Mouse (Mus musculus): ENCODE data around the gene Bbs2. TPM values are rescaled to one million over a fixed set of nuclear protein-coding genes. Genes with fewer than 3 reads are reported as not detected.
"Not testable (repeated sequence)": the region's sequence is repeated elsewhere in the genome, so short reads cannot be mapped to it uniquely, and the experiment has no call there.

The Bbs2 gene
- polyA plus RNA-seq (2017; shearing (Covaris generic)), result 1 to 10 TPM; 1.6 to 9.5 (median 5.9) TPM

- peak; percentile 99 for ATAC-seq
Observed at GRCm38 (mm10) chr8:94098081-94098974, at the start of gene Bbs2. TSS of gene Bbs2 (minus strand) at chr8:94098928.

DNA sequence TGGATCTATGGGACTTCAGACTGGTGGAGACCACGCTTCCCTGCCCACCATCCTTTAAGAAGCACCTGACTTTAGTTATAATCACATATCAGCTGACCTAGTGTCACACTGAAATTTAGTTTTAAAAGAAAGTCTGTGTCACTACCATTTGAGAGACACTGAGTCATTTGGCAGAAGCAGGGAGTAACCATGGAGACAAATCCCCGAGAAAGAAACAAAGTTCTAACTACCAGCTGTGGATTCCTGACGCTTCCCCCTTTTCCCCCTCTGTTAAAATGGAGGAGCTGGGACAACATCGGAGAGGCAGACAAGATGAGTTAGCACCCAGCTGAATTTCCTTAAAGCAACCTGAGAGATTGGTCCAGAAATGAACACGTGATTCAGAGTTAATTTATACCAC lies 49.5 kb upstream of the Bbs2 start:
- no peak for ATAC-seq

DNA sequence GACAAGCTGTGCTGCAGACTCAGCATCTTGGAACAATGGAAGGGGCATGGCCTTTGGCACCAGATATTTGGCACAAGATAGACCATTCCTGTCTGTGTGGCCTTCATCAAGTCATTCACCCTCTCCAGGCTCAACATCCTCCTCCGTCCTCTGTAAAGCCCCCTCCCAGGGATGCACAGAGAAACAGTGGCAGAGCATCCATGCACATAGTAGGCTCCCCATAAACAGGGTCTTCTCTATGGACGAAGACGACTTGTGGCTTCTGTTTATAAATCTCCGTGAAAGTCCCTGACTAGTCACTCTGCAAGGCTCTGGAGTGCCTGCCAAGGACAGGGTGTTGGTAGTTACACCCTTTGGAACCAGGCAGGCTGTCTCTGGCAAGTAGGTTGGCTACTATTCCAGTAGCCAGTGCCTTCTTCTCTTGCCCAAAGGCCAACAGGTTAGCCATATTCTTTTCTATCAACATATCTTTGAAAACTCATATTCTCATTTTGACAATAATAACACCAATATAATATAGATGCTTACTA lies 41.6 kb upstream of the Bbs2 start:
- ATAC-seq, result no peak

- no peak for ATAC-seq
Observed at GRCm38 (mm10) chr8:94136933-94137332, 38.2 kb upstream of the Bbs2 start, which contains the start of gene Mt4. TSS of gene Mt4 (plus strand) at chr8:94137197.

DNA sequence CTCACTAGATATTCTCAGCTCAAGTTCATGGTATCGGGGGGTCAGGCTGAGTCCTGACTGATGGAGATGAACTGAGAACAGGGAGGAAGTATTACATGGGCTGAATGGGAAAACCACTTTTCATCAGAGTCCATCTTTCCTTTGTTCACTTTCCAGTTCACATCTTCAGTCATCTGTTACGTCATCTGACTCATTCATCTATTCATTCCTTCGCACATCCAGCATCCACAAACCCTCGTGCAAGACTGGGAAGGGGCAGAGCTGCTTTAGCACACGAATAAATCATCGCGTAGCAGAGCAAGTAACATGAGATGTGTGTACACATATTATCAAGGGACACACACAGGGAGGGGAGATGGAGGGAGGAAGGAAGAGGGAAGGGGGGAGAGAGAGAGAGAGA lies 37.5 kb upstream of the Bbs2 start:
- ATAC-seq, result no peak

DNA sequence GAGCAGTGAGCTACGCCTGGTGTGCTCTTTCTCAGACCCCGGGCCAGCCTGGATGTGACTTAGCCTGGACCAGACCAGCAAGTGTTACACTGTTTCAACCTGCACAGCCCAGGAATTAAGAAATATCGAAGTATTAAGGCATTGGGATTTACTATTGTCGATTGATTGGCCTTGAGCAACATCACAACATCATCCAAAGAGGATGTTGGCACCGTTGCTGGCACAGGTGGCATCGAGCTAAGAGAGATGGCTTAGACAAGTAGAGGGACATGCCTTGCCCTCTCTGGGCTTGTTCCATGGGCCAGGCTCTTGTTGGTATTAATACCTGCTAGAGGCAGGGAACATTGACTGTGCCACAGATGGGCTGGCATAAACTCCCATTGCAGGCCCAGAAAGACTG lies 36.8 kb upstream of the Bbs2 start:
- no peak for ATAC-seq

DNA sequence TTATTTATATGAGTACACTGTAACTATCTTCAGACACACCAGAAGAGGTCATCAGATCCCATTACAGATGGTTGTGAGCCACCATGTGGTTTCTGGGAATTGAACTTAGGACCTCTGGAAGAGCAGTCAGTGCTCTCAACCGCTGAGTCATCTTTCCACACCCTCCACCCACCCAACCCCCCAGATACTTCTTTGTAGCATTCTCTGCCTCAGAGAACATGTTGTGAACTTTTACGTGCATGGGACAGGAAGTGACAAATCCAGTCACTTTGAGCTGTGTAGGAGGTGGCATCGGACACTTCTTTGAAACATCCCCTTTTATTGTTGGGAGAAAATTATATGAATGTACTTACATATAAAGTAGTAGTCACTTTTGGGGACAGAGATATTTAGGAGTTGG lies 35.9 kb upstream of the Bbs2 start:
- not testable (repeated sequence) for ATAC-seq

DNA sequence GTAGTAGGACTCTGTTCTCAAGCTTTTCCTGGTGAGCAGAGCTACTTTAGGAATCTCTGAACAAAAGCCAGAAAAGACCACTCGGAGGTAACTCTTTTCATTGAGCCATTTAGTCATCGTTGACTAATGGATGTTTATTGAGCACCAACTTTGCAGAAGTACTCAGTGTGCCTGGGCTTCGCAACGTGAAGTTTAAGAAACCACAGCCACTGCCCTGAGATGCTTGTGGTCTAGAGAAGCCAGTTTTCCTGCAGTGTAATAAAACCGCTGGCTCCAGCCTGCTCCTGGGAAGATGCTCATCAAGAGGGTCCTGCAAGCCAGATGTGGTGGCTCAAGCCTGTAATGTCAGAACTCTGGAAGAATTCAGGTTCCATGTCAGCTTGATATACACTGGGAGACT lies 33.4 kb upstream of the Bbs2 start:
- no peak for ATAC-seq

DNA sequence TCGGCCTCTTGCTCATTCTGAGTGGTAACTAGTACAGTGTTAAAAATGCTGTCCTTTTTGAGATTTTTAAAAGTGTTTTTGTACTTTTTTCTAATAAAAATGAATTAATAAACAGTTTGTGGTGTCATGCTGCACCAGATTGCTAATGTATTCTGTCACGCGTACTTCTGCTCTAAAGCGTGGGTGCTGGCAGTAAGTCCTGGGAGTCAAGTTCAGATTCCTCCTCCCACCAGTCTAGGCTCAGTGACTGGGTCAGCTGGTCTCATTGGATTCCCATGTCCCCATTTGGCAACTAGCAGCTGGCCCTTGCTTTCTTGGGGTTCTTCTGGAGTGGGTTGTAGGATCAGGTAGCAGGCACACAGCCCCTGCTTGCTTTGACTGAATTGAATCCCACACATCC lies 31.4 kb upstream of the Bbs2 start:
- no peak for ATAC-seq

GRCm38 (mm10) chr8:94129133-94129789 lies 30.5 kb upstream of the Bbs2 start:
- ATAC-seq, result no peak

GRCm38 (mm10) chr8:94127711-94128110 lies 29.0 kb upstream of the Bbs2 start:
- ATAC-seq, result no peak

- ATAC-seq, result no peak
Observed at GRCm38 (mm10) chr8:94122711-94123468, 24.2 kb upstream of the Bbs2 start.

- no peak for ATAC-seq
Observed at GRCm38 (mm10) chr8:94121625-94122024, 22.9 kb upstream of the Bbs2 start.

- no peak for ATAC-seq
Observed at GRCm38 (mm10) chr8:94118776-94119430, 20.2 kb upstream of the Bbs2 start.

DNA sequence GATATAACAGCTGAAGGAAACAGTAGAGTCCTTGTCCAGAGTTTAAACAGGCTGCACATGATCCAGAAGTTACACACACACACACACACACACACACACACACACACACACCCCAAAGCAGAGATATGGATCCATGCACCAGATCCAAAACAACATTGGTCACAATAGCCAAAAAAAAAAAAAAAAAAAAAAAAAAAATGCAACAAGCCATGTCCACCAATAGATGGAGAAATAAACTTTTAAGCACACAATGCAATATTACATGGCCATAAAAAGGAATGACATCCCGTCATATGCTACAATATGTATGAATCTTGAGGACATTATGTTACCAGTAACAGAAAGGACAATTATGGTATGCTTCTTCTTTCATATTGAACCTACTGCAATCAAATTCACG lies 15.2 kb upstream of the Bbs2 start:
- ATAC-seq, result no peak

DNA sequence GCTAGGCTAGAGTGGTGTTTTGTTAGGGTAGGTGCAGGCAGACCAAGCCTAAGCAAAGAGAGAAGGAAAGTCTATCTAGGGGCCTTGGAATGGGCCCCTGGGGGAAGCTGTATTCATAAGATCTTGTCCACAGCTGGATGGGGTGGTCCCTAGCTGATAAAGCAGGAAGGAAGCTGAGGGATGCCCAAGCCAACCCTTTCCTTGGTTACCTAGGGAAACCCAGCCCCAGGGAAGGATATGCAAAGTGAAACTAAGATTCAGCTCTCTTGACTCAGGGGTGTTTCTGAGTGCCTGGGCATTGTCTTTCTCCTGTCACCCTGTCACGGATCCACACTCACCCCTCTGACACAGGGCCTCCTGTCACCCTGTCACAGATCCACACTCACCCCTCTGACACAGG lies 14.7 kb upstream of the Bbs2 start:
- no peak for ATAC-seq

GRCm38 (mm10) chr8:94110526-94111177 lies 11.9 kb upstream of the Bbs2 start:
- ATAC-seq, result no peak

DNA sequence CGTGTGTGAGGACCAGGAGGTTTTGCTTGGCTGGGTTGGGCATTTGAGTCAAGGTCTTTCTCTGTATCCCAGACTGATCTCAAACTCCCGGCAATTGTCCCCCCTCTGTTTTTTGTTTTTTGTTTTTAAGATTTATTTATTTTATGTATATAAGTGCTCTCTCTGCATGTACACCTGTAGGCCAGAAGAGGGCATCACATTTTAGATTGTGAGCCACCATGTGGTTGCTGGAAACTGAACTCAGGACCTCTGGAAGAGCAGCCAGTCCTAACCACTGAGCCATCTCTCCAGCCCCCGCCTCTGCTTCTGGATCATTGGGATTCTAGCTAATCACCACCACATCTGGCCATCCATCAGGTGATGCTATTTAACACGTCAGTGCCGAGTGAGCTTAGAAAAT lies 11.1 kb upstream of the Bbs2 start:
- no peak for ATAC-seq

DNA sequence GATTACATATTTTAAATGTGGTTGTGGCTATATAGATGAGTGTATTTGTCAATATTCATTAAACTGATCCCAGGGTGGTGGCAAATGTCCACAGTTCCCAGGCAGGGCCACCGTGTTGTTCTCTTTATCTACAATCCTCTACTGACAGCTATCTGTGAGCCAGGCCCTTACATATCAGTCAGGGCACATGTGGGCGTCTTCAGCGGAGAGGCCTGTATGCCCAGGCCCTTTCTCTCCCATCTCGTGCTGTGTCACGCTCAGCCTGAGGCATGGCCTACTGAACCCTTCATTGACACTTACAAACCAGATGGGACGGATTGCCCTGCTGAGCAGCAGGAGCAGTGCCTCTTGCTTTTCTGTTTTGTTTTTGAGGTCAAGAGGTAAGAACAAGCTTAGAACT lies 10.7 kb upstream of the Bbs2 start:
- no peak for ATAC-seq

- no peak for ATAC-seq
Observed at GRCm38 (mm10) chr8:94107871-94108270, 9.1 kb upstream of the Bbs2 start.

DNA sequence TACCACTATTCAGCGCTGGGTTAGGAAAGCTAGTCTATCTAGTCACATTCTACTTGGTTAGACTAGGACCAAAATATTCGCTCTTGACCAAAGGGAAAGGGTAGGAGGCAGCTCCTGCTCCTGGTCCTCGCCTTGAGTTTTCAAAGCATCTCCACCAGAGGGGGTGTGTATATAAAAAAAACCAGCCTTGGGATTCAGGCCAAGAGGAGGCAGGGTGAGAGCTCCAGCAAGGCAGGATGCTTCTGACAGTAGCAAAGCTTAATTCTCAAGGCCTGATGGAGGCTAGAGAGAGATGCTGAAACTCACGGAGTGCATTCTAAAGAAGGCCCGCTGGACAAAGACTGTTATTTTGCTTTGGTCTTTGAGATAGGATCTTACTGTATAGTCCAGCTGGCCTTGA lies 5.4 kb upstream of the Bbs2 start:
- ATAC-seq, result no peak

GRCm38 (mm10) chr8:94098996-94099395 lies 268 bp upstream of the Bbs2 start:
- ATAC-seq, result no peak
